Mouse (Mus musculus): Measurements from ENCODE around the gene 1700021F07Rik. TPM values are rescaled to one million over a fixed set of nuclear protein-coding genes. Genes with fewer than 3 reads are reported as not detected.

The 1700021F07Rik gene
- polyA plus RNA-seq (2015; fragmentation: Nextera tagmentation; extraction: Ambion mirVana) = not detected in 2 replicates

DNA sequence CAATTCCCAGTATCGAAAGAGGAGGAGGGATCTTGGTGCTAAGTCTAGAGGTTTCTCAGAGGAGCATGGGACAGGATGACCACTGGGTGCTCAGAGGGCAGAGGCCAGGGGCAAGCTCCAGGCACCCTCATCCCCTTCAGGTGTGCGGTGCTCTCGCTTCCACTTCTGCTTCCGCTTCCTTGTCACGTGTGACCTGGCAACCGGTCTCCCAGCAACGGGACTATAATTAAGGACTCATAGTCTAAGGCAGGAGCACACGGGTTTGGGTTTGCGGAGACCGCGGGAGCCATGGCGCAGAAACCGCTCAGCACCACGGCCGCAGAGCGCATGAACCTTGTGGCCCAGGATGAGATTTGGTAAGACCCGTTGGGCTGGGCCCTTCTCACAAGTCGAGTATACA lies at the start of gene 1700021F07Rik:
TSS of gene 1700021F07Rik (plus strand) at position 211 of the 400 bp plus-strand sequence.
- Histone ChIP-seq H3K4me2 (ENCODE audit: low read depth, low read length) (no peak within 1 kb of the TSS), H3K4me1 (ENCODE audit: control insufficient read depth, low read depth, low read length) (no peaks in the 10 kb centered on the region), H3K9me3 (replicated peaks; ENCODE audit: control insufficient read depth, low read length) (no peaks in the 10 kb centered on the region), H3K4me3 (ENCODE audit: low read depth, low read length) (no peak within 1 kb of the TSS), H3K27me3 (ENCODE audit: control insufficient read depth, insufficient read depth, low read depth, low read length) (no peaks in the 10 kb centered on the region), H3K9ac (ENCODE audit: low read depth, low read length) (no peak within 1 kb of the TSS), H3K36me3 (ENCODE audit: control insufficient read depth, insufficient read depth) (no peaks in the 10 kb centered on the region), H3K27ac (ENCODE audit: low read length) (no peak within 1 kb of the TSS)
- no peak for ATAC-seq (ENCODE audit: low read depth)
- 80% methylated on average over 18 of the region's 18 CpGs for WGBS (ENCODE audit: insufficient replicate concordance)

DNA sequence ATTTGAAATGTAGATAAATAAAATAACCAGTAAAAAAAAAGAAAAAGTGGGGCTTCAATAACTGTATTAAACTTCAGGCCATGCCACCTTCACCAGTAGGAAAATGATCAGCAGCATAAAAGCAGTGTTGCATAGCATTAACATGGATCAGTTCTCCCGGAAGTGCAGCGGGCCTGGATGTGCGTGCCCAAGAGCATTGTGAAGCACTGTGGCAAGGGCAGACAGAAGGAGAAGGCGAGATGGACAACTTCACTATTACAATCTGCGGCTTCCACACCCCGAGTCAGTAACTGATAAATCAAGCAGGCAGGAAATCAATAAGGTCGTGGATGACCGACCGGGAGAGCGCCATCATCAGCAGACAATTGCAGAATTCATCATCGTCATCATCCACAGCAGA lies 49.2 kb upstream of the 1700021F07Rik start:
- 55% methylated on average over 11 of the region's 11 CpGs for WGBS (ENCODE audit: insufficient replicate concordance)
- H3K4me3 ChIP-seq (ENCODE audit: low read depth, low read length) = no peak overlapping the region
- no peak overlapping the region for H3K4me2 ChIP-seq (ENCODE audit: low read depth, low read length)
- no peak overlapping the region for H3K9ac ChIP-seq (ENCODE audit: low read depth, low read length)
- no peaks in the 10 kb centered on the region for H3K4me1 ChIP-seq (ENCODE audit: control insufficient read depth, low read depth, low read length)
- H3K9me3 ChIP-seq (replicated peaks; ENCODE audit: control insufficient read depth, low read length) = no peaks in the 10 kb centered on the region
- ATAC-seq (ENCODE audit: low read depth) = no peak
- H3K27ac ChIP-seq (ENCODE audit: low read length) = no peak overlapping the region
- H3K36me3 ChIP-seq (ENCODE audit: control insufficient read depth, insufficient read depth) = no peaks in the 10 kb centered on the region
- H3K27me3 ChIP-seq (ENCODE audit: control insufficient read depth, insufficient read depth, low read depth, low read length) = no peaks in the 10 kb centered on the region

DNA sequence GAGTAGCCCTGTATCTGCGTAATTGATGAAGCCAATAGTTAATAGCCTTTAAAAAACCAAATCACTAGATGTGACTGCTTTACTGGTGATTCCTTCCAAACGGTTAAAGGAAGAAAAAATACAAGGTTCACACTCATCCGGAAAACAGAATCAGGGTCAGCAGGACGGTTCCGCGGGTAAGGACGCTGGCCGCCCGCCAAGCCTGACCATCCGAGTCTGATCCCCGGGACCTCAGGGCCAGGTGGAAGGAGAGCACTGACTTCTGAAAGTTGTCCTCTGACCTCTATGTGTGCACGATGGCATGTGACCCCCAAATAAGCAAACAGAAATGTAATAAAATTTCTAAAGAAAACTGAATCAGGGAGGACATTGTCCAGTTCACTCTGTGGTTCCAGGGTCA lies 43.3 kb upstream of the 1700021F07Rik start:
- H3K27me3 ChIP-seq (ENCODE audit: control insufficient read depth, insufficient read depth, low read depth, low read length) = no peaks in the 10 kb centered on the region
- H3K4me3 ChIP-seq (ENCODE audit: low read depth, low read length) = no peak overlapping the region
- H3K4me2 ChIP-seq (ENCODE audit: low read depth, low read length) = no peak overlapping the region
- H3K4me1 ChIP-seq (ENCODE audit: control insufficient read depth, low read depth, low read length) = no peaks in the 10 kb centered on the region
- H3K9me3 ChIP-seq (replicated peaks; ENCODE audit: control insufficient read depth, low read length) = no peaks in the 10 kb centered on the region
- H3K36me3 ChIP-seq (ENCODE audit: control insufficient read depth, insufficient read depth) = no peaks in the 10 kb centered on the region
- H3K9ac ChIP-seq (ENCODE audit: low read depth, low read length) = no peak overlapping the region
- ATAC-seq (ENCODE audit: low read depth) = no peak
- 69% methylated on average over 12 of the region's 12 CpGs for WGBS (ENCODE audit: insufficient replicate concordance)
- no peak overlapping the region for H3K27ac ChIP-seq (ENCODE audit: low read length)

DNA sequence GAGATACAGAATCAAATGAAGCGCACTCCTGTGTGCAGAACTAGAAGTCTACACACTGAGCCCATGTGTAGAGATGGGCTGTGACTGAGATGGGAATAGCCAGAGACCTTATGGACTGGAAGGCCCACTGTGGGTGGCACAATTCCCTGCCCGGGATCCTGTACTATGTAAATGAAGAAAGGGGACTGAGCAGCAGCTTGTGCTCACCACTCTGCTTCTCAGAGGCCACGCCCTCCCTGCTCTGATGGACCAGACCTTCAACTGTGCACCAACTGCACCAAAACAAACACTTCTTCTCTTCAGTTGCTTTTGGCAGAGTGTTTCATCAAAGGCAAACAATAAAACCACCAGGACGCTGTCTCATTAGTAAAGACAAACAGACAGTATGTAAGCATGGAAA lies 37.9 kb upstream of the 1700021F07Rik start:
- H3K4me1 ChIP-seq (ENCODE audit: control insufficient read depth, low read depth, low read length) = no peaks in the 10 kb centered on the region
- H3K9me3 ChIP-seq (replicated peaks; ENCODE audit: control insufficient read depth, low read length) = no peaks in the 10 kb centered on the region
- H3K4me3 ChIP-seq (ENCODE audit: low read depth, low read length) = no peak overlapping the region
- ATAC-seq (ENCODE audit: low read depth) = no peak
- H3K36me3 ChIP-seq (ENCODE audit: control insufficient read depth, insufficient read depth) = no peaks in the 10 kb centered on the region
- H3K27me3 ChIP-seq (ENCODE audit: control insufficient read depth, insufficient read depth, low read depth, low read length) = no peaks in the 10 kb centered on the region
- WGBS (ENCODE audit: insufficient replicate concordance) = 60% methylated on average over 4 of the region's 4 CpGs
- no peak overlapping the region for H3K9ac ChIP-seq (ENCODE audit: low read depth, low read length)
- H3K4me2 ChIP-seq (ENCODE audit: low read depth, low read length) = no peak overlapping the region
- no peak overlapping the region for H3K27ac ChIP-seq (ENCODE audit: low read length)

DNA sequence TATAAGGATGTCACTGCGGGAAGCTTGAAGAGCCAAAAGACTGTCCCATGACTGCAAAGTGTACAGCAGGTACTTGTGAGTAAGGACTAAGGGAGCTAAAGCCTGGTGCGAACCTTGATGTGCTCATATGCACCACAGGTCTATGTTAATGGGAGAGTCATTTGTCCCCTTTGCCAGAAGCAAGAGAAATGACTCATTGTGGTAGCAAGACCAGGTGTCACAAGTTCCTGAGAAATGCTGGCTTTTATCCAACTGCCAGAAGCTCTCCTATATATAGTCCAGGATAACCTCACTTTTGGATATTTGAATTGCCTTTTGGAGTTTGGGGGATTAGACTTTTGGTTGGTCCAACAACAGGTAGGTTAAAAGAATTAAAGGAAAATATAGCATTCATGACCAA lies 22.8 kb upstream of the 1700021F07Rik start:
- no peaks in the 10 kb centered on the region for H3K4me1 ChIP-seq (ENCODE audit: control insufficient read depth, low read depth, low read length)
- no peaks in the 10 kb centered on the region for H3K27me3 ChIP-seq (ENCODE audit: control insufficient read depth, insufficient read depth, low read depth, low read length)
- no peak overlapping the region for H3K4me3 ChIP-seq (ENCODE audit: low read depth, low read length)
- H3K27ac ChIP-seq (ENCODE audit: low read length) = no peak overlapping the region
- ATAC-seq (ENCODE audit: low read depth) = no peak
- WGBS (ENCODE audit: insufficient replicate concordance) = 64% methylated on average over 2 of the region's 2 CpGs
- H3K4me2 ChIP-seq (ENCODE audit: low read depth, low read length) = no peak overlapping the region
- no peaks in the 10 kb centered on the region for H3K36me3 ChIP-seq (ENCODE audit: control insufficient read depth, insufficient read depth)
- no peak overlapping the region for H3K9ac ChIP-seq (ENCODE audit: low read depth, low read length)
- H3K9me3 ChIP-seq (replicated peaks; ENCODE audit: control insufficient read depth, low read length) = no peaks in the 10 kb centered on the region

DNA sequence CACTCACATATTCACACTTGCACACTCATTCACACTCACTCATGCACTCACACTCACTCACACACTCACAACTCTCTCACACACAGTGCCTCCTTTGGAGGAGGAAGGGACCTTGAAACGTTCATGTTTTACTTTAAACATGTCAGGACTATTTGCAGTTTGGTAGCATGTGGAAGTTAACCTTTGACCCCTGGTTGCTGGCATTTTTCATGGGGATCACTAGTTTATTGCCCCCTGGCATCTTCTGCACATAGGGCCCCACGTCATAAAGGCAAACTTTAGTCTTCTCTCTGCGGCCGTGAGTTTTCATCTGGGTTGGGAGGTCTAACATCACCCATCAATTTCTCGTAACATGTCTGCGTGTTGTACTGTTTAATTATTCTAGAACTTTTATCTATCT lies 8.4 kb upstream of the 1700021F07Rik start:
- H3K27ac ChIP-seq (ENCODE audit: low read length) = no peak overlapping the region
- no peak for ATAC-seq (ENCODE audit: low read depth)
- no peak overlapping the region for H3K4me3 ChIP-seq (ENCODE audit: low read depth, low read length)
- WGBS (ENCODE audit: insufficient replicate concordance) = 66% methylated on average over 6 of the region's 6 CpGs
- H3K27me3 ChIP-seq (ENCODE audit: control insufficient read depth, insufficient read depth, low read depth, low read length) = no peaks in the 10 kb centered on the region
- H3K9ac ChIP-seq (ENCODE audit: low read depth, low read length) = no peak overlapping the region
- H3K9me3 ChIP-seq (replicated peaks; ENCODE audit: control insufficient read depth, low read length) = no peaks in the 10 kb centered on the region
- H3K4me1 ChIP-seq (ENCODE audit: control insufficient read depth, low read depth, low read length) = no peaks in the 10 kb centered on the region
- no peaks in the 10 kb centered on the region for H3K36me3 ChIP-seq (ENCODE audit: control insufficient read depth, insufficient read depth)
- H3K4me2 ChIP-seq (ENCODE audit: low read depth, low read length) = no peak overlapping the region

DNA sequence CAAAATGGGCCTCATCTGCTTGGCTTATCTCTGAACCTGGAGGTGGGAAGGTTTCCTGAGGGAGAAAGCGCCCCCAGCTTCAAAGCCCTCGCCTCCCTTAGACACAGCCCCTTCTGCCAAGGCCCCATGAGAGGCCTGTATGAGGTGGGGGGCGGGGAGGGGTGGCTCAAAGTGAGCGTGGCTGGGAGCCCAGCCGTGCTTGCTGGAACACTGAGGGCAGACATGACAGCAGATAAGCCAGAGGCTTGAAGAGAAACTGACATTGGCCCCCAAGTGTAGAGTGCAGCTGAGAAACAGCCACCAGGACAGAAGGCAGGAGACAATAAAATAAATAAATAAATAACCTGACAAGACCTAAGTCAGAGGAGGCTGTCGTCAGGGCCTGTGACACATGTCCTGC lies 7.2 kb upstream of the 1700021F07Rik start:
- no peak for ATAC-seq (ENCODE audit: low read depth)
- WGBS (ENCODE audit: insufficient replicate concordance) = 38% methylated on average over 6 of the region's 6 CpGs
- no peaks in the 10 kb centered on the region for H3K4me1 ChIP-seq (ENCODE audit: control insufficient read depth, low read depth, low read length)
- no peak overlapping the region for H3K4me3 ChIP-seq (ENCODE audit: low read depth, low read length)
- no peaks in the 10 kb centered on the region for H3K9me3 ChIP-seq (replicated peaks; ENCODE audit: control insufficient read depth, low read length)
- H3K36me3 ChIP-seq (ENCODE audit: control insufficient read depth, insufficient read depth) = no peaks in the 10 kb centered on the region
- no peak overlapping the region for H3K4me2 ChIP-seq (ENCODE audit: low read depth, low read length)
- no peak overlapping the region for H3K9ac ChIP-seq (ENCODE audit: low read depth, low read length)
- H3K27me3 ChIP-seq (ENCODE audit: control insufficient read depth, insufficient read depth, low read depth, low read length) = no peaks in the 10 kb centered on the region
- no peak overlapping the region for H3K27ac ChIP-seq (ENCODE audit: low read length)

DNA sequence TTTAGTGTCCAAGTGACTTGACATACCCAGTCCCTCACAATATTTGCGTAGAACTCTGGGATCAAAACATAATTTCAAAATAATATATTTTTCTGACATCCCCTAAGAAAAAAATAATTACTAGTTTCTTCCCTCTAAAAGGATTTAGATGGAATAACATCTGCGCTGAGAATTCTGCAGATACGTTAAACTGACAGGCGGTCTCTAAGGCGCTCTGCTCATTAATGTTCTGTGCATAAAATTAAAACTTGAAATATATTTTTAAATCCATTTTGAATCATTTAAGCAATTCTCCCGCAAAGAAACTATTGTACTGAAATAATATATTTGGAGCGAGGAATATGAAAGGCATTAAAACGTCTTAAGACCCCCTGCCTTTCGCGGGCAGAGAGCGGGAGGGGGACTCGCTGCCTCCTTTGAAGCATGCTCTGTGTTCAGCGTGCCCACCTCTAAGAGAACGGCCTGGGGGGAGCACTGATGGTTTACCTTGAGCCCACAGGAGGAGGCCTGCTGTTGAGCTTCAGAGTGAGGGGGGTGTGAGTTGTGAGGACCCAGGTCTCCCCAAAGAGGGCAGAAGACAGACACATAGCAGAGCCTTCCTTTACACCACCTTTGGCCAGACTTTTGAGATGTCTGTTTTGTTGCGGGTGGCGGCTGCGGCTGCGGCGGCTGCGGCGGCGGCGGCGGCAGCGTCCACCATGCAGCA lies 6.1 kb upstream of the 1700021F07Rik start:
- Histone ChIP-seq H3K9ac (ENCODE audit: low read depth, low read length) (no peak overlapping the region), H3K27ac (ENCODE audit: low read length) (no peak overlapping the region), H3K4me3 (ENCODE audit: low read depth, low read length) (no peak overlapping the region), H3K9me3 (replicated peaks; ENCODE audit: control insufficient read depth, low read length) (no peaks in the 10 kb centered on the region), H3K4me2 (ENCODE audit: low read depth, low read length) (no peak overlapping the region), H3K36me3 (ENCODE audit: control insufficient read depth, insufficient read depth) (no peaks in the 10 kb centered on the region), H3K27me3 (ENCODE audit: control insufficient read depth, insufficient read depth, low read depth, low read length) (no peaks in the 10 kb centered on the region), H3K4me1 (ENCODE audit: control insufficient read depth, low read depth, low read length) (no peaks in the 10 kb centered on the region)
- WGBS (ENCODE audit: insufficient replicate concordance) = 80% methylated on average over 25 of the region's 25 CpGs
- no peak for ATAC-seq (ENCODE audit: low read depth)

DNA sequence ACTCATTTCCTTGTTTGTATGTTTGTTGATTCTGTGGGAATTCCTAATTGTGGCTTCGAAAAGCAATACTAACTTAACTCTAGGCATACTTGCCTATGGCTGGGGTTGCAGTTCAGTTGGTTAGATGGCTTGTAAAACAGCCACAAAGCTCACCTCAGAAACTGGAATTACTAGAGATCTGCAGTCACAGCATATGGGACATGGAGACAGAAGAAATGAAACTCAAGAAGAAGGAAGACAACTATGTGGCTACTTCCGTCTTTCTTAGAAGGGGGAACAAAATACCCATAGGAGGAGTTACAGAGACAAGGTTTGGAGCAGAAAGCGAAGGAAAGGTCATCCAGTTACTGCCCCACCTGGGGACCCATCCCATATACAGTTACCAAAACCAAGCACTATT lies 6.1 kb downstream of the 1700021F07Rik start:
- no peak overlapping the region for H3K4me3 ChIP-seq (ENCODE audit: low read depth, low read length)
- H3K36me3 ChIP-seq (ENCODE audit: control insufficient read depth, insufficient read depth) = no peaks in the 10 kb centered on the region
- 41% methylated on average over 3 of the region's 3 CpGs for WGBS (ENCODE audit: insufficient replicate concordance)
- H3K4me1 ChIP-seq (ENCODE audit: control insufficient read depth, low read depth, low read length) = no peaks in the 10 kb centered on the region
- no peak overlapping the region for H3K9ac ChIP-seq (ENCODE audit: low read depth, low read length)
- no peak for ATAC-seq (ENCODE audit: low read depth)
- H3K4me2 ChIP-seq (ENCODE audit: low read depth, low read length) = no peak overlapping the region
- no peaks in the 10 kb centered on the region for H3K27me3 ChIP-seq (ENCODE audit: control insufficient read depth, insufficient read depth, low read depth, low read length)
- no peaks in the 10 kb centered on the region for H3K9me3 ChIP-seq (replicated peaks; ENCODE audit: control insufficient read depth, low read length)
- H3K27ac ChIP-seq (ENCODE audit: low read length) = no peak overlapping the region
